Mouse (Mus musculus) c-Kit-negative CD71-positive TER-119-positive erythroid progenitor cells, embryonic 14.5 days (primary cell): Measurements from ENCODE around the gene Gja4.

Experiments used
- DNase-seq: peaks from one replicate; pipeline ENCODE4 v3.0.0-alpha.2; 2013; ENCODE audit warnings: low read depth, low spot score

Gene Gja4

GRCm38 (mm10) chr4:127324296-127324695 is 10.5 kb upstream of the Gja4 start:
- no peak for DNase-seq

GRCm38 (mm10) chr4:127323651-127324050 is 9.8 kb upstream of the Gja4 start:
- no peak for DNase-seq

GRCm38 (mm10) chr4:127319613-127320012 is 5.8 kb upstream of the Gja4 start:
- DNase-seq = peak; percentile 16

- DNase-seq = no peak
Measured at GRCm38 (mm10) chr4:127317143-127317542, 3.3 kb upstream of the Gja4 start.

GRCm38 (mm10) chr4:127315753-127316152 is 1.9 kb upstream of the Gja4 start:
- DNase-seq = no peak

- DNase-seq = no peak
Measured at GRCm38 (mm10) chr4:127314585-127314984, 746 bp upstream of the Gja4 start.

- no peak for DNase-seq
Measured at GRCm38 (mm10) chr4:127312349-127312748, 1.5 kb downstream of the Gja4 start.

- no peak for DNase-seq
Measured at GRCm38 (mm10) chr4:127311561-127311960, 2.3 kb downstream of the Gja4 start.

- no peak for DNase-seq
Measured at GRCm38 (mm10) chr4:127306915-127307314, 6.9 kb downstream of the Gja4 start.

GRCm38 (mm10) chr4:127303796-127304195 is 10.0 kb downstream of the Gja4 start:
- DNase-seq = no peak

GRCm38 (mm10) chr4:127300503-127300902 is 13.3 kb downstream of the Gja4 start:
- no peak for DNase-seq

- DNase-seq = no peak
Measured at GRCm38 (mm10) chr4:127292631-127293030, 21.2 kb downstream of the Gja4 start.

GRCm38 (mm10) chr4:127289039-127289548 is 24.7 kb downstream of the Gja4 start:
- no peak for DNase-seq

- DNase-seq = no peak
Measured at GRCm38 (mm10) chr4:127286907-127287306, 26.9 kb downstream of the Gja4 start.

GRCm38 (mm10) chr4:127279241-127279640 is 34.6 kb downstream of the Gja4 start:
- no peak for DNase-seq

- no peak for DNase-seq
Measured at GRCm38 (mm10) chr4:127278451-127279001, 35.3 kb downstream of the Gja4 start.

- no peak for DNase-seq
Measured at GRCm38 (mm10) chr4:127264183-127264554, 49.7 kb downstream of the Gja4 start.

- DNase-seq = no peak
Measured at GRCm38 (mm10) chr4:127263438-127264182, 50.2 kb downstream of the Gja4 start.

GRCm38 (mm10) chr4:127261601-127262000 is 52.2 kb downstream of the Gja4 start:
- no peak for DNase-seq
